Mouse (Mus musculus): Measurements from ENCODE around the gene Sync. TPM values are rescaled to one million over a fixed set of nuclear protein-coding genes. Genes with fewer than 3 reads are reported as not detected.

Sync gene
- polyA plus RNA-seq, 1 experiment from 2014 or later, result 1.1 TPM

GRCm38 (mm10) chr4:129266821-129267220 lies 20.6 kb upstream of the Sync start:
- no peaks in the 10 kb centered on the region for H3K27me3 ChIP-seq
- H3K27ac ChIP-seq, result no peak overlapping the region
- H3K4me3 ChIP-seq (replicated peaks), result no peak overlapping the region
- no peak overlapping the region for H3K9ac ChIP-seq
- no peaks in the 10 kb centered on the region for H3K9me3 ChIP-seq (replicated peaks)
- H3K36me3 ChIP-seq, result no peaks in the 10 kb centered on the region
- no peak overlapping the region for H3K4me2 ChIP-seq
- 83% methylated on average over 5 of the region's 5 CpGs for WGBS
- H3K4me1 ChIP-seq, result peaks cover 14% of the 10 kb centered on the region
- no peak for ATAC-seq (replicated peaks; ENCODE audit: low FRiP score)

- ATAC-seq (replicated peaks; ENCODE audit: low FRiP score), result no peak
- Histone ChIP-seq H3K27me3 (no peaks in the 10 kb centered on the region), H3K9me3 (replicated peaks) (no peaks in the 10 kb centered on the region), H3K4me2 (no peak overlapping the region), H3K4me3 (replicated peaks) (no peak overlapping the region), H3K9ac (no peak overlapping the region), H3K27ac (no peak overlapping the region), H3K36me3 (no peaks in the 10 kb centered on the region), H3K4me1 (peaks cover 12% of the 10 kb centered on the region)
- 54% methylated on average over 1 of the region's 1 CpGs for WGBS
These were observed 18.7 kb upstream of the Sync start for GRCm38 (mm10) chr4:129268698-129269097.

GRCm38 (mm10) chr4:129271991-129272755 lies 15.2 kb upstream of the Sync start:
- Histone ChIP-seq H3K36me3 (no peaks in the 10 kb centered on the region), H3K9me3 (replicated peaks) (no peaks in the 10 kb centered on the region), H3K9ac (no peak overlapping the region), H3K27ac (peak overlapping the region; percentile 79), H3K4me3 (replicated peaks) (peak overlapping the region; percentile 24; the same call in 1 of the 2 replicates), H3K4me2 (peak overlapping the region; percentile 31), H3K4me1 (peaks cover 15% of the 10 kb centered on the region; the same call in 1 of the 2 replicates), H3K27me3 (no peaks in the 10 kb centered on the region)
- WGBS, result 25% methylated on average over 15 of the region's 15 CpGs
- ATAC-seq (replicated peaks; ENCODE audit: low FRiP score), result peak; percentile 90

- no peaks in the 10 kb centered on the region for H3K27me3 ChIP-seq
- no peaks in the 10 kb centered on the region for H3K9me3 ChIP-seq (replicated peaks)
- no peak overlapping the region for H3K9ac ChIP-seq
- 0 out of 2 replicates have a peak overlapping the region, but pooled peaks have one; percentile 24 for H3K4me3 ChIP-seq (replicated peaks)
- 52% methylated on average over 5 of the region's 5 CpGs for WGBS
- peak overlapping the region; percentile 31 for H3K4me2 ChIP-seq
- H3K36me3 ChIP-seq, result no peaks in the 10 kb centered on the region
- peak overlapping the region; percentile 79 for H3K27ac ChIP-seq
- peaks cover 15% of the 10 kb centered on the region; the same call in 1 of the 2 replicates for H3K4me1 ChIP-seq
- ATAC-seq (replicated peaks; ENCODE audit: low FRiP score), result peak; percentile 38; the same call in 1 of the 2 replicates
These were observed 14.7 kb upstream of the Sync start for GRCm38 (mm10) chr4:129272756-129273046.

GRCm38 (mm10) chr4:129276453-129276865 lies 11.0 kb upstream of the Sync start:
- no peak overlapping the region for H3K27ac ChIP-seq
- H3K9ac ChIP-seq, result no peak overlapping the region
- no peaks in the 10 kb centered on the region for H3K36me3 ChIP-seq
- H3K9me3 ChIP-seq (replicated peaks), result no peaks in the 10 kb centered on the region
- no peaks in the 10 kb centered on the region for H3K27me3 ChIP-seq
- H3K4me2 ChIP-seq, result no peak overlapping the region; the same call in 1 of the 2 replicates
- no peak overlapping the region for H3K4me3 ChIP-seq (replicated peaks)
- peaks cover 13% of the 10 kb centered on the region; the same call in 1 of the 2 replicates for H3K4me1 ChIP-seq
- peak; percentile 44 for ATAC-seq (replicated peaks; ENCODE audit: low FRiP score)
- WGBS, result under 1% methylated on average over 18 of the region's 18 CpGs

GRCm38 (mm10) chr4:129282786-129283185 lies 4.6 kb upstream of the Sync start:
- H3K4me1 ChIP-seq, result peaks cover 19% of the 10 kb centered on the region
- H3K4me3 ChIP-seq (replicated peaks), result no peak overlapping the region
- no peak for ATAC-seq (replicated peaks; ENCODE audit: low FRiP score)
- H3K4me2 ChIP-seq, result no peak overlapping the region
- H3K27me3 ChIP-seq, result peaks cover 16% of the 10 kb centered on the region
- no peak overlapping the region for H3K27ac ChIP-seq
- no peaks in the 10 kb centered on the region; the same call in 1 of the 2 replicates for H3K9me3 ChIP-seq (replicated peaks)
- 84% methylated on average over 5 of the region's 5 CpGs for WGBS
- no peaks in the 10 kb centered on the region for H3K36me3 ChIP-seq
- H3K9ac ChIP-seq, result no peak overlapping the region

- no peak overlapping the region for H3K4me2 ChIP-seq
- H3K4me1 ChIP-seq, result peaks cover 23% of the 10 kb centered on the region
- no peaks in the 10 kb centered on the region; the same call in 1 of the 2 replicates for H3K9me3 ChIP-seq (replicated peaks)
- H3K27ac ChIP-seq, result no peak overlapping the region
- no peaks in the 10 kb centered on the region for H3K36me3 ChIP-seq
- 84% methylated on average over 5 of the region's 5 CpGs for WGBS
- peaks cover 16% of the 10 kb centered on the region for H3K27me3 ChIP-seq
- no peak overlapping the region for H3K4me3 ChIP-seq (replicated peaks)
- no peak for ATAC-seq (replicated peaks; ENCODE audit: low FRiP score)
- no peak overlapping the region for H3K9ac ChIP-seq
These were observed 4.2 kb upstream of the Sync start for GRCm38 (mm10) chr4:129283226-129283625.

- Histone ChIP-seq H3K9ac (no peak overlapping the region), H3K36me3 (no peaks in the 10 kb centered on the region), H3K4me2 (no peak overlapping the region), H3K27ac (no peak overlapping the region), H3K9me3 (replicated peaks) (no peaks in the 10 kb centered on the region; the same call in 1 of the 2 replicates), H3K27me3 (peaks cover 20% of the 10 kb centered on the region), H3K4me3 (replicated peaks) (no peak overlapping the region), H3K4me1 (peaks cover 29% of the 10 kb centered on the region)
- 78% methylated on average over 2 of the region's 2 CpGs for WGBS
- no peak for ATAC-seq (replicated peaks; ENCODE audit: low FRiP score)
These were observed 2.7 kb upstream of the Sync start for GRCm38 (mm10) chr4:129284685-129285084.

GRCm38 (mm10) chr4:129286001-129286682 lies 1.3 kb upstream of the Sync start:
- no peak overlapping the region for H3K9ac ChIP-seq
- peak; percentile 17 for ATAC-seq (replicated peaks; ENCODE audit: low FRiP score)
- H3K9me3 ChIP-seq (replicated peaks), result no peaks in the 10 kb centered on the region; the same call in 1 of the 2 replicates
- no peaks in the 10 kb centered on the region for H3K36me3 ChIP-seq
- no peak overlapping the region for H3K27ac ChIP-seq
- peaks cover 29% of the 10 kb centered on the region for H3K4me1 ChIP-seq
- peak overlapping the region; percentile 56 for H3K4me3 ChIP-seq (replicated peaks)
- 46% methylated on average over 5 of the region's 5 CpGs for WGBS
- peaks cover 20% of the 10 kb centered on the region for H3K27me3 ChIP-seq
- H3K4me2 ChIP-seq, result peak overlapping the region; percentile 97

GRCm38 (mm10) chr4:129286683-129287471 lies 540 bp upstream of the Sync start:
- peak; percentile 43 for ATAC-seq (replicated peaks; ENCODE audit: low FRiP score)
- H3K4me2 ChIP-seq, result peak overlapping the region; percentile 97
- no peaks in the 10 kb centered on the region for H3K36me3 ChIP-seq
- 2% methylated on average over 28 of the region's 28 CpGs for WGBS
- H3K27me3 ChIP-seq, result peaks cover 20% of the 10 kb centered on the region
- peaks cover 29% of the 10 kb centered on the region for H3K4me1 ChIP-seq
- peak overlapping the region; percentile 51 for H3K9ac ChIP-seq
- H3K4me3 ChIP-seq (replicated peaks), result peak overlapping the region; percentile 56
- H3K9me3 ChIP-seq (replicated peaks), result no peaks in the 10 kb centered on the region; the same call in 1 of the 2 replicates
- H3K27ac ChIP-seq, result no peak overlapping the region

GRCm38 (mm10) chr4:129288067-129288466 lies 650 bp downstream of the Sync start:
- H3K4me1 ChIP-seq, result peaks cover 30% of the 10 kb centered on the region
- no peak overlapping the region for H3K9ac ChIP-seq
- no peaks in the 10 kb centered on the region; the same call in 1 of the 2 replicates for H3K9me3 ChIP-seq (replicated peaks)
- peak overlapping the region; percentile 32; the same call in 1 of the 2 replicates for H3K27ac ChIP-seq
- no peak for ATAC-seq (replicated peaks; ENCODE audit: low FRiP score)
- H3K36me3 ChIP-seq, result no peaks in the 10 kb centered on the region
- peak overlapping the region; percentile 56 for H3K4me3 ChIP-seq (replicated peaks)
- H3K27me3 ChIP-seq, result peaks cover 20% of the 10 kb centered on the region
- peak overlapping the region; percentile 97 for H3K4me2 ChIP-seq
- 32% methylated on average over 3 of the region's 3 CpGs for WGBS

Data from kidney, embryonic 15.5 days (tissue).